Mouse (Mus musculus) gastrocnemius, postnatal 14 days (tissue): ENCODE results near the gene Setdb1. TPM values are rescaled to one million over a fixed set of nuclear protein-coding genes. Genes with fewer than 3 reads are reported as not detected.
"Not testable (repeated sequence)": the region's sequence is repeated elsewhere in the genome, so short reads cannot be mapped to it uniquely, and the experiment has no call there.

Source experiments
- DNase-seq: peaks from one replicate; pipeline ENCODE4 v3.0.0; 2021; ENCODE audit warnings: mixed read lengths
- intact Hi-C: fragments of 180-260 bp; cut with DNase I; formaldehyde crosslinking; loops from one replicate; pipeline ENCODE4 v1.15.1; 2025; ENCODE audit warnings: low total_unique reads
- long read RNA-seq, 2 experiments: library from polyadenylated mRNA; stranded (forward); transcript quantifications; one replicate each; pipeline ENCODE4 v2.0.0; 2021
- total RNA-seq, 2 experiments: library from RNA; stranded (reverse); gene quantifications; 2 replicates each; pipeline ENCODE4 v1.2.3; 2021

Gene Setdb1
- 10 to 100 TPM; 10.4 to 12.8 TPM for total RNA-seq
- long read RNA-seq, experiment 1, full-length matches to known transcripts: 1 of 3 reads
- long read RNA-seq, experiment 1, partial matches to known transcripts: 2 of 3 reads
- long read RNA-seq, experiment 1, other reads (novel, unspliced or antisense): 0 of 3 reads
- long read RNA-seq, experiment 2, full-length matches to known transcripts: 5 of 13 reads
- long read RNA-seq, experiment 2, partial matches to known transcripts: 7 of 13 reads
- long read RNA-seq, experiment 2, other reads (novel, unspliced or antisense): 1 of 13 reads

- intact Hi-C loops: not testable (repeated sequence)
- DNase-seq: peak; percentile 94
Measured at GRCm38 (mm10) chr3:95356701-95357449, at the start of gene Setdb1. TSS of gene Setdb1 (minus strand) at chr3:95357202.

GRCm38 (mm10) chr3:95402741-95403140, 45.7 kb upstream of the Setdb1 start, which contains the start of gene 4930558C23Rik:
TSS of gene 4930558C23Rik (minus strand) at chr3:95402841.
- DNase-seq: no peak
- intact Hi-C loops: no loop called here

- DNase-seq: no peak
- intact Hi-C loops: no loop called here
Measured at GRCm38 (mm10) chr3:95394385-95394784, 37.4 kb upstream of the Setdb1 start.

GRCm38 (mm10) chr3:95385401-95386075, 28.5 kb upstream of the Setdb1 start:
- intact Hi-C loops: no loop called here
- DNase-seq: no peak

GRCm38 (mm10) chr3:95373208-95373607, 16.2 kb upstream of the Setdb1 start:
- DNase-seq: no peak
- intact Hi-C loops: no loop called here

GRCm38 (mm10) chr3:95370101-95370500, 13.1 kb upstream of the Setdb1 start:
- intact Hi-C loops: no loop called here
- DNase-seq: no peak

GRCm38 (mm10) chr3:95360276-95360675, 3.3 kb upstream of the Setdb1 start:
- intact Hi-C loops, DNase-seq: not testable (repeated sequence)

GRCm38 (mm10) chr3:95357746-95358145, 744 bp upstream of the Setdb1 start:
- no peak for DNase-seq
- intact Hi-C loops: no loop called here

- DNase-seq, intact Hi-C loops: not testable (repeated sequence)
Measured at GRCm38 (mm10) chr3:95355911-95356544, 974 bp downstream of the Setdb1 start.

- intact Hi-C loops: loop anchor here (10.0 kb wide), 1 partner anchor 125 kb away; no protein-coding TSS in a partner anchor
- no peak for DNase-seq
Measured at GRCm38 (mm10) chr3:95349491-95349890, 7.5 kb downstream of the Setdb1 start.

- intact Hi-C loops: loop anchor here (10.0 kb wide), 1 partner anchor 126 kb away; no protein-coding TSS in a partner anchor
- DNase-seq: not testable (repeated sequence)
Measured at GRCm38 (mm10) chr3:95348343-95348742, 8.7 kb downstream of the Setdb1 start.

- intact Hi-C loops: loop anchor here (10.0 kb wide), 1 partner anchor 128 kb away; no protein-coding TSS in a partner anchor
- DNase-seq: no peak
Measured at GRCm38 (mm10) chr3:95346454-95346853, 10.5 kb downstream of the Setdb1 start.

GRCm38 (mm10) chr3:95343356-95344000, 13.5 kb downstream of the Setdb1 start:
- not testable (repeated sequence) for DNase-seq
- intact Hi-C loops: loop anchor here (10.0 kb wide), 1 partner anchor 131 kb away; no protein-coding TSS in a partner anchor

GRCm38 (mm10) chr3:95338251-95338650, 18.8 kb downstream of the Setdb1 start:
- intact Hi-C loops: no loop called here
- no peak for DNase-seq

GRCm38 (mm10) chr3:95337345-95337744, 19.7 kb downstream of the Setdb1 start:
- intact Hi-C loops: no loop called here
- DNase-seq: no peak

GRCm38 (mm10) chr3:95331528-95331927, 25.5 kb downstream of the Setdb1 start:
- intact Hi-C loops: no loop called here
- DNase-seq: no peak

GRCm38 (mm10) chr3:95328803-95329404, 28.1 kb downstream of the Setdb1 start:
- intact Hi-C loops: no loop called here

GRCm38 (mm10) chr3:95324454-95325144, 32.4 kb downstream of the Setdb1 start:
- DNase-seq: no peak
- intact Hi-C loops: no loop called here

More at GRCm38 (mm10) chr3:95328803-95329404, 28.1 kb downstream of the Setdb1 start:
- DNase-seq: no peak
